Mouse (Mus musculus) embryo, embryonic 10 days (tissue): ENCODE data around the gene Dnajc1.
A peak's percentile ranks its signal among the peaks of the same experiment; 100 is the strongest.

Experiments used
- DNase-seq: peaks from one replicate; pipeline ENCODE4 v3.0.0-alpha.2; 2015; ENCODE audit warnings: low spot score

Dnajc1 gene

DNA sequence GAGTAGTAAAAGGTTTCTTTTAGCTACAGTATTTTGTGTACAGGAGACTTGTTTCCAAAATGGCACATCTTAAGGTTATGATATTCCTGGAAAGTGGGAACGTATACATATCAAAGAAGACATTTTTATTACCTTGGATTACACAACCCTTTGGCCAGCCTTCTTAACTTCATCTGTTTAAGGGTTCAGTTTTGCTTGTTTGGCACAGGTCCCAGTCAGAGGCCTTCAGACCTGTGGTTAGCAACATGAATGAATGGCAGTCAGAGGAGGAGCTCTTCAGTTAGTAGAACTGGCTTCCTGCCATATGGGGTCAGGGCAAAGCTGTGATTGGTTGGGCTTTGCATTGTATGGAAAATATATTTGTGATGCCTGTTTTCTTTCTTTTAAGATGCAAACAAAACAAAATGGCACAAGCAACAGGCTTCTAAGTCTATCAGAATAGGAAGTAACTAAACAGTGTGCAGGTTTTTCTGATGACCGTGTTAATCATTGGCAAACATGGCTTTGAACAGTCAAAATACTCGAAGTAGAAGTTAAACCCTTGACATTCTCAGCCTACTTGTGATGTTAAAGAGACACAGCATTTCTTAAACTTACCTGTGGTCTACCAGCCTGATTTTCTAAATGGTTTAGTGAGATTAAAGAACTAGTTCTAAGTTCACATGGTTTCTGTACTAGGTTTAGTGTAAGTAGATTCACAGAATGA, 196.8 kb downstream of the Dnajc1 start:
- no peak for DNase-seq

DNA sequence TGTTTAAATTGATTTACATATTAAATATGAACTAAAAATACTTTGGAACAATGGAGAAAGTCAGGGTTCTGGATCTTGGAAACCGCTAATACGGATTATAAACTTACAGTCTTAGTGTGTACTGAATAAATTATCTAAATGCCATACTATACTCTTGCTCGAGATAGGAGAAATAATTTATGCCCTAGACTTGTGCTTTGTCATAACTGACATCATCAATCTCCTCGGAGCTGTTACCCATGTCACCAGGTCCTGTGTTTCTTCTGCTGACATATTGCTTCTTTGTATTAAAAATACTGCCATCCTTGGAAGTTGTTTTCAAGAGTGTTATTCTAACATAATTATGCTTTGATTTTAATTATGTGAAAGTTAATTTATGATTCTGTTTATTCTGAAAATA, 197.3 kb downstream of the Dnajc1 start:
- no peak for DNase-seq

DNA sequence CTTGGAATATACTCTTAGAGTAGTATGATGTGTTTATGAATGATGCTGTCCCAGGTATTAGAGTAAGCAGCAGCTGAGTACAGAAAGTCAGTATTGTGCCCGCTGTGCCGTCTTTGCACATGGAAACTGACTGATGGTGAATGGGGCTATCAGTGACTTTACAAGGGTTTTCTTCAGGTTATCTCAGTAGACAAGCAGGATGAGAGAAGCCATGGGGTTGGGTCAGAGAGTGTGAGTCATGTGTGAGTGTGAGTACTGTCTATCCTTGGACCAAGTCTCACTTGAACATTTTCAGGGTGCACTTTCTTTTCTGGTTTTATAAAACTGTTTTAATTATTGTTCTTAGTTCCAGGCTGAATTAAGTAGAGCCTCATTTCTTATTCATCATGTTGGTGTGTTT, 204.3 kb downstream of the Dnajc1 start:
- no peak for DNase-seq

DNA sequence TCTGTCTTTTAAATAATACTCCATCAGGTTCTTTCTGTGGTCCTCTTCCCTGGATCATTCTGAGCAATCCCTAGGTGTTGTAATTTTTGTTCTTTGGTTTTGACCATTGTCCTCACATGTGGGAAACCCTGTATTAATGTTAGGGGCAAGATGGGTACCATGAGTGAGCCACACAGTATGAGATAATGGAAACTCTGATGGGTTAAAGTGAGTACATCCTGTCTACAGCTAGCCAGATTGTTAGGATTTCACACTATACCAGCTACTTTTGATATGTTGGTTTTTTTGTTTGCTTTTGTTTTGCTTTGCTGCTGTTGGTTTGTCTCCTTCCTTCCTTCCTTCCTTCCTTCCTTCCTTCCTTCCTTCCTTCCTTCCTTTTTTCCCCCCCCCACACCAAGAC, 209.6 kb downstream of the Dnajc1 start:
- no peak for DNase-seq

DNA sequence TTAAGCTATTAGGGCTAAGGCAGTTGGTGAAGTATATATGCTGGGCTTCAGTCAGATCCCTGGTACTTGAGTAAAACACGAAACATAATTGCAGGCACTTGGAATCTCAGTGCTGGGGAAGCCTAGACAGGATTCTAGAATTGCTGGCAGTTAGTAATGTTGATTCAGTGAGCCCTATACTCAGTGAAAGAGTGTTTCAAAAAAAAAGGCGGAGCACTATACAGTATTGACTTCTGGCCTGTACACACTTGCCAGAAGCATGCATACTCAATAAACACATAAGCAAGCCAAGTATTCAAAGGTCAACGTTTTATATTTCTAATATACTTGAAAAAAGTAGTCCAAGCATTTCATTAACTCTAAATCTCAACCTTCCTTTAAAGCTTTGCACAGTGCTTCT, 211.0 kb downstream of the Dnajc1 start:
- no peak for DNase-seq

DNA sequence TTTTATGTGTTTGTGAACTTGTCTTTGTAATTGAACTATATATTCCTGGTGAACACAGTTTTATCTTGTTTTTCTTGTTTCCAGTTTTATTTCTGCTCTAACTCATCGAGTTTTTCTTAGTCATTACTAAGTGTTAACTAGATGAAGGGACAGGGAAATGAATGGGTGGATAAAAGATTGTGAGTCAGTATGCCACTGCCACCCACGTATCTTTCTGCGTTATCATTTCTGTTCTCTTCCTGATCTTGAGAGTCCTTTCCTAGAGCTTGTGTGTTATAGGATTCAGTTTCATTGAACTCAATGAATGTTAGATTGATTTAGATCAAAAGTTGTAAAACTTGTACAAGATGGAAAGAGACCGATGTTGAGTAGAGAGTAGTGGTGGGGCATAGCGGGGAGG, 212.3 kb downstream of the Dnajc1 start:
- no peak for DNase-seq

DNA sequence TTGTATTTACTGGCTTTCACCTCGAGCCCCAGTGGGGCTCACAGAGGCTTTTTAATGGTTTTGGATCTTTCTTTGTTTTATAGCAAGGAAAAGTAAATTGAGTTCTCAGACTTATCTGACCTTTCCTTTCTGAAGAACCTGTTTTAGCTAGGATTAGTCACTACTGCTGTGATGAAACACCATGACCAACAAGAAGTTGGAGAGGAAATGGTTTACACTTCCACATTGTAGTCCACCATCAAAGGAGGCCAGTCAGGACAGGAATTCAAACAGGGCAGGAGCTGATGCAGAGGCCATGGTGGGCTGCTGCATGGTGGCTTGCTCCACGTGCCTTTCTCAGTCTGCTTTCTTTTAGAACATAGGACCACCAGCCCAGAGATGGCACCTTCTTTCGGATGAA, 216.4 kb downstream of the Dnajc1 start:
- no peak for DNase-seq

DNA sequence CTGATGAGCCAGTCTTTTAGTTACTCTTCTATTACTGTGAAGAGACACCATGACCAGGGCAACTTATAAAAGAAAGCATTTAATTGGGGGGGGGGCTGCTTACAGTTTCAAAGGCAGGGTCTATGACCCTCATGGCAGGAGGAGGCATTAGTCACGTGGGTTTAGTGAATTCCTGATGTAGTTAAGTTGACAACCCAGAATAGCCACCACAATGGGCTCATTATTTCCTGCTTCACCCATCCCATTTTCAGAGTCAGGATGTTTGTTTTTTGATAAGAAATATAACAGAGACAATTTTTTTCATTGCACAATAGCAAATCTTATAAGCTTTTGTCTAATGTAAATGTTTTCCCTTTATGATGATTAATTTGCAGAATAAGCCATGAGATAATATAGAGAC, 217.4 kb downstream of the Dnajc1 start:
- no peak for DNase-seq

DNA sequence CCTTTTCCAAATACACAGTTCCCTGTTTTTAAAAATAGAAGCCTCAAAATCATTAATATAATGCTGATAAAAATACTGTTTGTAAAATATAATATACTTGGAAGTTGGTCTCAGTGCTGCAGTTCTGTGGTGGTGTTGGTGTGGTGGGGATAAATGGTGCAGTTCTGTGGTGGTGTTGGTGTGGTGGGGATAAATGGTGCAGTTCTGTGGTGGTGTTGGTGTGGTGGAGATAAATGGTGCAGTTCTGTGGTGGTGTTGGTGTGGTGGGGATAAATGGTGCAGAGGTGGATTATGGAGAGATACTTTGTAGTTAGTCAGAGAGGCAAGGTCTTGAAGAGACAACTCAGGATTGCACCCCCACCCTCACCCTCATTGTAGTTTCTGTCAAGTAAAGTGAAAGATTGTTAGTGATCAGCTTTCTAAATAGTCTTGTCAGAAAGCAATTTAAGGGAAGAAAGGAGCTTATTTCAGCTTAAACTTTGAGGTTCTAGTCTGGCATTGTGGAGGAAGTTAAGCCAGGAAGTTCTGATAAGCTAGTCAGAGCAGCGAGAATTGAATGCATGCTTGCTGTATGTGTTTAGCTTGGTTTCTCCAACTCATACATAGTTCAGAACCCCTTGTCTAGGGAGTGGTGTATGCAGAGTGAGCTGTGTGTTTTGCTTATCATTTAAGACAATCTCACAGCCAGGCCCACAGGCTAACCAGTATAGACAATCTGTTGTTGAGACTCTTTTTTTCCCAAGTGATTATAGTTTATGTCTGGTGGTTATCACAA, 223.3 kb downstream of the Dnajc1 start:
- DNase-seq: no peak

DNA sequence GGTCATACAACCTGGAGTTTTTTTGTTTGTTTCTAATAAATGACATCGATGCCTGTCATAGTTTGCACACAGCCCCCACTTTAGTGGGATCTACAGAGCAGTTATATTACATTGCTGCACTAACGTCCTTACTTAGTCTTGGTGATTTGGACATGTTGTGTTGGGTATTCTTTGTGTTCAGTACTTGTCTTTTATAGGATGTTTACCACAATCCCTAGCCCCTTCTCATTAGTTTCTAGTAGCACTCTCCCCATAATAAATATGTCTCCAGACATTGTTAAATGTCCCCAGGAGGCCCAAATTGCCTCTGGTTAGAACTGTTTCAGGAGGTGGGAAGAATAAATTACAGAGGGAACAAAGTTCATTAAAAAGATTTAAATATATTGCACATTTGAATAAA, 227.1 kb downstream of the Dnajc1 start:
- DNase-seq: no peak

DNA sequence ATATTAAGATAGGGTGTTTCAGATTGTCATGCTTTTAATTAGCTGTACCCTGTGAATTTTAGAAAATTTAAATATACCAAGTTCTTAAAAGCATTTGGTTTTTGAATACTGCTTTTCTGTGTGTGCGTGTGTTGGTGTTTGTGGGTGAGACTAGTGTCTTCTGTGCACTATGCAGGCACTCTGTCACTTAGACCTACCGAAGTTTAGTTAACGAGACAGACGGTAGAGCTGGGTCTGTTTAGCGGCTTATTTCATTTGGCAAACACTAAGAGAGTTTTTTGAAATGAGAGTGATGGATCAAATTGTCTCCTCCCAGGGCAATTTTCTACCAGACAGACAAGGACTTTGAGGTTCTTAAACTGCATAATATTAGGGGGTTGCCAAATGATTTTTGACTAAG, 231.6 kb downstream of the Dnajc1 start:
- no peak for DNase-seq

DNA sequence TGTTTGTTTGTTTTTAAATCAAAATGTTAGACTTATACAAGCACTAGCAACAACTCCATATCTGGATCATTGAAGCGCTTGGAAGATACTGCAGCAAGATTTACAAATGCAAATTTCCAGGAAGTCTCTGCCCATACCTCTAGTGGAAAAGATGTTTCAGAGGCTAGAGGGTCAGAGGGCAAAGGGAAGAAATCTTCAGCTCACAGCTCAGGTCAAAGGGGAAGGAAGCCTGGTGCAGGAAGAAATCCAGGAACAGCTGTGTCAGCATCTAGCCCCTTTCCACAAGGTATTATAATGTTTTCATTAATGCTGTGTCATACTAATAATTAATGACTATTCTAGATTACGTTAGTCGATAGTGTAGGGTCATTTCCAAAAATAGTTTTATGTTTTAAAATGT, 233.2 kb downstream of the Dnajc1 start:
- DNase-seq: peak; percentile 51

DNA sequence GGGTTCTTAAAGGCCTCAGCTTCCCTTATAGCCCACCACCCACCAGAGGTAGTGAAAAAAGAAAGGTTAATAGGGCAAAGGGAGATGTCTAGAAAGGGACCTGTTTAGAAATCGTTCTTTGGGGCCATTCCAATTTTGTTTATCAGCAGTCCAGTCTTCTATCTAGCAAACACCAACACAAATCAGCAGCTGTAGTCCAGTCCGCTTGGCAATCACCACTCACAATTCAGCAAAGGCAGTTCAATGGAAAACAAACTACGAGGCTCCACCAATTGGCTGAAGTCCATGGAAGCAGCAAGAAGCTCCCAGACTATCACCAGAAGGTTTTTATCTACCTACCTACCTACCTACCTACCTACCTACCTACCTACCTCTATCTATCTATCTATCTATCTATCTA, 236.5 kb downstream of the Dnajc1 start:
- no peak for DNase-seq
